Mouse (Mus musculus): Measurements from ENCODE around the gene Cldn15. TPM values are rescaled to one million over a fixed set of nuclear protein-coding genes. Genes with fewer than 3 reads are reported as not detected.

The Cldn15 gene
- 2.6 and 3.4 TPM in 2 replicates for polyA plus RNA-seq (2012; rRNA removed)

GRCm38 (mm10) chr5:136966331-136966730, at the start of gene Cldn15:
Gene Cldn15 (plus strand): TSS chr5:136966616.
- no peak within 1 kb of the TSS for H3K27ac ChIP-seq (ENCODE audit: insufficient read depth, low read length)
- WGBS = 84% methylated on average over 6 of the region's 6 CpGs
- TF ChIP-seq CTCF (IDR thresholded peaks at IDR 0.05; ENCODE audit: extremely low read depth, insufficient read depth, insufficient read length, insufficient replicate concordance) (no peak), POLR2A (IDR thresholded peaks at IDR 0.05; ENCODE audit: low read depth, low read length) (no peak)
- DNase-seq (ENCODE audit: low read depth in 1 of 2, low spot score in 2 of 2) = no peak
- H3K27me3 ChIP-seq (ENCODE audit: control insufficient read depth, insufficient read depth, low read length) = no peaks in the 10 kb centered on the region
- peaks cover 23% of the 10 kb centered on the region for H3K36me3 ChIP-seq (ENCODE audit: control insufficient read depth, insufficient read depth, low read length)
- H3K4me3 ChIP-seq (ENCODE audit: extremely low read depth, insufficient read depth, insufficient read length) = no peak within 1 kb of the TSS
- peaks cover 3% of the 10 kb centered on the region; the same call in 1 of the 2 replicates for H3K4me1 ChIP-seq (ENCODE audit: control insufficient read depth, insufficient read depth, insufficient read length)

- WGBS = 93% methylated on average over 8 of the region's 8 CpGs
- Histone ChIP-seq H3K27ac (ENCODE audit: insufficient read depth, low read length) (no peak overlapping the region), H3K4me1 (ENCODE audit: control insufficient read depth, insufficient read depth, insufficient read length) (peaks cover 4% of the 10 kb centered on the region; the same call in 1 of the 2 replicates), H3K27me3 (ENCODE audit: control insufficient read depth, insufficient read depth, low read length) (no peaks in the 10 kb centered on the region), H3K36me3 (ENCODE audit: control insufficient read depth, insufficient read depth, low read length) (peaks cover 2% of the 10 kb centered on the region; the same call in 1 of the 2 replicates), H3K4me3 (ENCODE audit: extremely low read depth, insufficient read depth, insufficient read length) (no peak overlapping the region)
- no peak for TF ChIP-seq POLR2A (IDR thresholded peaks at IDR 0.05; ENCODE audit: low read depth, low read length)
- no peak for TF ChIP-seq CTCF (IDR thresholded peaks at IDR 0.05; ENCODE audit: extremely low read depth, insufficient read depth, insufficient read length, insufficient replicate concordance)
- DNase-seq (ENCODE audit: low read depth in 1 of 2, low spot score in 2 of 2) = no peak
Observed at GRCm38 (mm10) chr5:136917613-136918242, 48.7 kb upstream of the Cldn15 start.

GRCm38 (mm10) chr5:136918655-136919472, 47.6 kb upstream of the Cldn15 start:
- Histone ChIP-seq H3K4me3 (ENCODE audit: extremely low read depth, insufficient read depth, insufficient read length) (peak overlapping the region; percentile 62), H3K4me1 (ENCODE audit: control insufficient read depth, insufficient read depth, insufficient read length) (peaks cover 4% of the 10 kb centered on the region; the same call in 1 of the 2 replicates), H3K36me3 (ENCODE audit: control insufficient read depth, insufficient read depth, low read length) (no peaks in the 10 kb centered on the region), H3K27ac (ENCODE audit: insufficient read depth, low read length) (no peak overlapping the region), H3K27me3 (ENCODE audit: control insufficient read depth, insufficient read depth, low read length) (no peaks in the 10 kb centered on the region)
- no peak for TF ChIP-seq CTCF (IDR thresholded peaks at IDR 0.05; ENCODE audit: extremely low read depth, insufficient read depth, insufficient read length, insufficient replicate concordance)
- no peak for TF ChIP-seq POLR2A (IDR thresholded peaks at IDR 0.05; ENCODE audit: low read depth, low read length)
- 2% methylated on average over 38 of the region's 38 CpGs for WGBS
- peak; percentile 65 to 75 for DNase-seq (ENCODE audit: low read depth in 1 of 2, low spot score in 2 of 2)

GRCm38 (mm10) chr5:136919546-136920301, 46.7 kb upstream of the Cldn15 start:
- DNase-seq (ENCODE audit: low read depth in 1 of 2, low spot score in 2 of 2) = peak in 1 of 2 experiments; percentile 7
- H3K27ac ChIP-seq (ENCODE audit: insufficient read depth, low read length) = no peak overlapping the region
- no peak overlapping the region; the same call in 1 of the 2 replicates for H3K4me3 ChIP-seq (ENCODE audit: extremely low read depth, insufficient read depth, insufficient read length)
- 25% methylated on average over 16 of the region's 18 CpGs for WGBS
- H3K27me3 ChIP-seq (ENCODE audit: control insufficient read depth, insufficient read depth, low read length) = no peaks in the 10 kb centered on the region
- no peaks in the 10 kb centered on the region for H3K36me3 ChIP-seq (ENCODE audit: control insufficient read depth, insufficient read depth, low read length)
- H3K4me1 ChIP-seq (ENCODE audit: control insufficient read depth, insufficient read depth, insufficient read length) = peaks cover 4% of the 10 kb centered on the region; the same call in 1 of the 2 replicates
- TF ChIP-seq POLR2A (IDR thresholded peaks at IDR 0.05; ENCODE audit: low read depth, low read length) = no peak
- TF ChIP-seq CTCF (IDR thresholded peaks at IDR 0.05; ENCODE audit: extremely low read depth, insufficient read depth, insufficient read length, insufficient replicate concordance) = no peak

- H3K4me1 ChIP-seq (ENCODE audit: control insufficient read depth, insufficient read depth, insufficient read length) = peaks cover 4% of the 10 kb centered on the region; the same call in 1 of the 2 replicates
- H3K27ac ChIP-seq (ENCODE audit: insufficient read depth, low read length) = no peak overlapping the region
- H3K36me3 ChIP-seq (ENCODE audit: control insufficient read depth, insufficient read depth, low read length) = 0 out of 2 replicates have a peak, but pooled peaks cover 1% of the 10 kb centered on the region
- DNase-seq (ENCODE audit: low read depth in 1 of 2, low spot score in 2 of 2) = no peak
- no peak overlapping the region for H3K4me3 ChIP-seq (ENCODE audit: extremely low read depth, insufficient read depth, insufficient read length)
- no peaks in the 10 kb centered on the region for H3K27me3 ChIP-seq (ENCODE audit: control insufficient read depth, insufficient read depth, low read length)
- WGBS = 80% methylated on average over 9 of the region's 9 CpGs
- no peak for TF ChIP-seq CTCF (IDR thresholded peaks at IDR 0.05; ENCODE audit: extremely low read depth, insufficient read depth, insufficient read length, insufficient replicate concordance)
- no peak for TF ChIP-seq POLR2A (IDR thresholded peaks at IDR 0.05; ENCODE audit: low read depth, low read length)
Observed at GRCm38 (mm10) chr5:136922830-136923229, 43.6 kb upstream of the Cldn15 start.

- H3K27me3 ChIP-seq (ENCODE audit: control insufficient read depth, insufficient read depth, low read length) = no peaks in the 10 kb centered on the region
- peaks cover 4% of the 10 kb centered on the region; the same call in 1 of the 2 replicates for H3K4me1 ChIP-seq (ENCODE audit: control insufficient read depth, insufficient read depth, insufficient read length)
- H3K36me3 ChIP-seq (ENCODE audit: control insufficient read depth, insufficient read depth, low read length) = 0 out of 2 replicates have a peak, but pooled peaks cover 1% of the 10 kb centered on the region
- DNase-seq (ENCODE audit: low read depth in 1 of 2, low spot score in 2 of 2) = no peak
- no peak overlapping the region for H3K27ac ChIP-seq (ENCODE audit: insufficient read depth, low read length)
- TF ChIP-seq POLR2A (IDR thresholded peaks at IDR 0.05; ENCODE audit: low read depth, low read length) (no peak), CTCF (IDR thresholded peaks at IDR 0.05; ENCODE audit: extremely low read depth, insufficient read depth, insufficient read length, insufficient replicate concordance) (no peak)
- 88% methylated on average over 7 of the region's 7 CpGs for WGBS
- H3K4me3 ChIP-seq (ENCODE audit: extremely low read depth, insufficient read depth, insufficient read length) = no peak overlapping the region
Observed at GRCm38 (mm10) chr5:136923751-136924478, 42.5 kb upstream of the Cldn15 start.

Measured in spleen, adult 2 months (tissue).